Mouse (Mus musculus): ENCODE measurements around the gene Stab2.

DNA sequence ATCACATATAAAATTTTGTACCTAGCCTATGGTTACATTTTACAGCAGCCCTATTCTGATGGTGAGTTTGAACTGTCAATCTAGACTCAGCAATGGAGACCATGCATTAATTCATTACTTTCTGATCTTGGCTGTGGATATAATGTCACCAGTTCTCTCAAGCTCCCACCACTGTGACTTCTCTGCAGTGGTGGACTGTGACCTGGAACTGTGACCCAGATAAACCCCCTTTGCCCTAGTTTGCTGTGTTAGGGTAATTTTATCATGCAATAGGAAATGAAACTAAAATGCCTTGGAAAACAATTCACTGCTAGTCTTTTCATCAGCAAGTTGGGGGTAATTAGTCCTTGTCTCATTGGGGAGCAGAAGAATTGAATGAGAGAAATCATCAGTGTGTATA is 126.4 kb downstream of the Stab2 start:
- no peak for TF ChIP-seq CTCF (IDR thresholded peaks at IDR 0.05)
- TF ChIP-seq EP300 (IDR thresholded peaks at IDR 0.05) = no peak

All from lung, postnatal 0 days (tissue).